Comparison of ENCODE assay signal across 10 mouse cellular contexts in the genomic region with DNA sequence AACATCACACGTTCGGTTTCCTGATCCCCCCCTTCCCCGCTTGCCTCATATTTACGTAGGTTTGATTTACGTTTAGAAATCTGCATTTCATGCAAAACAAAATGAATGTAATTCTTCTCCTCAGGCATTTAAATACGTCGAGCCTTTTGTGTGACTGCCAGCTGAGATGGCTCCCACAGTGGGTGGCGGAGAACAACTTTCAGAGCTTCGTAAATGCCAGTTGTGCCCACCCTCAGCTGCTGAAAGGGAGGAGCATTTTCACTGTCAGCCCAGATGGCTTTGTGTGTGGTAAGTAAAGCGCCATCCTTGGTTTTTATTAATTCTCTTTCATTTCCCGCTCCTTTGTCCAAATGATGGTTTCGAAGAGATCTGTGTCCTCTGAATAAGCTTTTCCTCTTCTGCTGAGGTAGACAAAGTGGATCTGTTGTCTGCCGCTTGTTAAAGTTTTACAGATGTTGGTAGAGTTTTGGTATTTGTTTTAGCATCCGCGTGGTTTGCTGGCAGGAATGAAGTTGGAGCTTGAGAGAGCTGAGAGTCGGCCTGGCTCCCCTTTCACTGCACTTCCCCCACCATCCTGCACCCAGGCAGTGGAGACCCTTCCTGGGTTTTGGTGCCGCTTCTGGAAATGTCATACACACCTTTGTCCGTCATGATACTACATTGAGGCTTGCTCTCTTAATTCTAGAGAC. TPM values are rescaled to one million over a fixed set of nuclear protein-coding genes. Genes with fewer than 3 reads are reported as not detected.
DNase-seq lines count a peak whose midpoint lies in the region; ATAC-seq and TF ChIP-seq lines count a peak whose summit lies in the region.
"Had no signal": no experiment of that assay in that cellular context is flagged by ENCODE, and none has a peak within 500 bp of the region (broad histone marks: within the 10 kb centered on the region; RNA-seq: fewer than 3 reads in every experiment).

No protein-coding gene starts in this region.

- H3K27ac ChIP-seq in kidney, postnatal 0 days, result peak overlapping the region; percentile 36; the same call in 1 of the 2 replicates
- H3K27ac ChIP-seq in olfactory bulb, adult 2 months (ENCODE audit: insufficient read depth, low read depth, low read length), result peak overlapping the region; percentile 48; the same call in 1 of the 2 replicates

- no peak for TF ChIP-seq POLR2A in olfactory bulb, adult 2 months (IDR thresholded peaks at IDR 0.05; ENCODE audit: insufficient read depth, low read depth, low read length)

- H3K4me3 ChIP-seq in kidney, postnatal 0 days (replicated peaks; ENCODE audit: low read depth, low read length), result no peak overlapping the region
- peak overlapping the region; percentile 11; the same call in 1 of the 2 replicates for H3K4me3 ChIP-seq in olfactory bulb, adult 2 months (ENCODE audit: insufficient read depth, low read depth, low read length)
- H3K4me3 ChIP-seq: erythroblast, embryonic 14.5 days; megakaryocyte, embryonic 14.5 days had no signal

- no peak for TF ChIP-seq CTCF in kidney, postnatal 0 days (IDR thresholded peaks at IDR 0.05; ENCODE audit: low read depth)
- no peak for TF ChIP-seq CTCF in olfactory bulb, adult 2 months (IDR thresholded peaks at IDR 0.05; ENCODE audit: insufficient read depth, low read depth, low read length)

- H3K27me3 ChIP-seq in kidney, postnatal 0 days (ENCODE audit: insufficient read depth, low read length), result no peaks in the 10 kb centered on the region
- H3K27me3 ChIP-seq: megakaryocyte, embryonic 14.5 days had no signal

- no peaks in the 10 kb centered on the region for H3K9me3 ChIP-seq in kidney, postnatal 0 days (replicated peaks; ENCODE audit: low read length)

- H3K36me3 ChIP-seq in kidney, postnatal 0 days (ENCODE audit: insufficient read depth, low read length), result peaks cover 56% of the 10 kb centered on the region

- 65% methylated on average over 18 of the region's 18 CpGs for WGBS in kidney, postnatal 0 days
- WGBS in olfactory bulb, adult 2 months, result 38% methylated on average over 18 of the region's 18 CpGs

- intact Hi-C loops in gastrocnemius, postnatal 36 days (cut with DNase I), result no loop called here
- intact Hi-C loops in gastrocnemius, postnatal 14 days (cut with DNase I; ENCODE audit: low total_unique reads), result no loop called here

- H3K9ac ChIP-seq in kidney, postnatal 0 days (ENCODE audit: low read depth, low read length), result no peak overlapping the region

- no peak overlapping the region for H3K4me2 ChIP-seq in kidney, postnatal 0 days (ENCODE audit: low read length)

- peak; percentile 64 for ATAC-seq in frontal cortex, adult (ENCODE audit: low TSS enrichment)
- no peak for ATAC-seq in kidney, postnatal 0 days (replicated peaks; ENCODE audit: low FRiP score, low read depth)
- no peak for ATAC-seq in inflammation-experienced regulatory T-cells, adult 6 months

- no peaks in the 10 kb centered on the region for H3K4me1 ChIP-seq in kidney, postnatal 0 days (replicated peaks; ENCODE audit: insufficient read depth, low read length)
- peaks cover 5% of the 10 kb centered on the region; the same call in 1 of the 2 replicates for H3K4me1 ChIP-seq in olfactory bulb, adult 2 months (ENCODE audit: control insufficient read depth, insufficient read depth, low read length)
- H3K4me1 ChIP-seq: megakaryocyte, embryonic 14.5 days had no signal

- DNase-seq in layer of hippocampus, adult 9-11 months, result peak; percentile 25
- DNase-seq in layer of hippocampus, postnatal 36 days, result no peak
- no peak for DNase-seq in kidney, postnatal 0 days (ENCODE audit: low spot score)
- DNase-seq in gastrocnemius, postnatal 36 days, result no peak
- DNase-seq in gastrocnemius, postnatal 14 days, result no peak

RNA-seq across cellular contexts. Expression of a gene that starts 37.0 kb away (rescaled TPM):
- 1 to 10 TPM; 4.0 to 5.0 TPM for total RNA-seq in layer of hippocampus, postnatal 36 days (2021)
- 14.9 and 16.0 TPM in 2 replicates for polyA plus RNA-seq in kidney, postnatal 0 days (2015; fragmentation: Nextera tagmentation; extraction: Ambion mirVana)
- not detected in 2 replicates for polyA plus RNA-seq in olfactory bulb, adult 2 months (2012; ENCODE audit: insufficient read depth, insufficient read length, low replicate concordance, missing spikeins)
- total RNA-seq in gastrocnemius, postnatal 36 days (2021), result 1 to 10 TPM; 2.9 to 6.3 TPM
- not detected for polyA plus RNA-seq in inflammation-experienced regulatory T-cells, adult 6 months (2017; shearing (Covaris generic))
- 1 to 10 TPM; 5.2 to 5.5 TPM for total RNA-seq in gastrocnemius, postnatal 14 days (2021)
- polyA plus RNA-seq: erythroblast, embryonic 14.5 days had no signal
